Mouse (Mus musculus): Measurements from ENCODE around the gene Lhx2. TPM values are rescaled to one million over a fixed set of nuclear protein-coding genes. Genes with fewer than 3 reads are reported as not detected.

The Lhx2 gene
- polyA plus RNA-seq, 1 experiment from 2014 or later = 0.49 TPM

Other genes with a start within 250 kb of the Lhx2 start
- 7.2 and 9.6 TPM in 2 replicates for gene Dennd1a, start 51.9 kb upstream of the Lhx2 start, polyA plus RNA-seq (2014; fragmentation: Nextera tagmentation; extraction: Ambion mirVana)
- gene Nek6, start 172.4 kb downstream of the Lhx2 start, polyA plus RNA-seq (2014; fragmentation: Nextera tagmentation; extraction: Ambion mirVana) = 78.8 and 85.1 TPM in 2 replicates

All from heart, embryonic 11.5 days (tissue).